Mouse (Mus musculus): ENCODE measurements around the gene Cep295nl. TPM values are rescaled to one million over a fixed set of nuclear protein-coding genes. Genes with fewer than 3 reads are reported as not detected.
"Not testable (repeated sequence)": the region's sequence is repeated elsewhere in the genome, so short reads cannot be mapped to it uniquely, and the experiment has no call there.

Cep295nl gene
- total RNA-seq, 2 experiments from 2014 or later = 1.9 to 2.5 TPM

DNA sequence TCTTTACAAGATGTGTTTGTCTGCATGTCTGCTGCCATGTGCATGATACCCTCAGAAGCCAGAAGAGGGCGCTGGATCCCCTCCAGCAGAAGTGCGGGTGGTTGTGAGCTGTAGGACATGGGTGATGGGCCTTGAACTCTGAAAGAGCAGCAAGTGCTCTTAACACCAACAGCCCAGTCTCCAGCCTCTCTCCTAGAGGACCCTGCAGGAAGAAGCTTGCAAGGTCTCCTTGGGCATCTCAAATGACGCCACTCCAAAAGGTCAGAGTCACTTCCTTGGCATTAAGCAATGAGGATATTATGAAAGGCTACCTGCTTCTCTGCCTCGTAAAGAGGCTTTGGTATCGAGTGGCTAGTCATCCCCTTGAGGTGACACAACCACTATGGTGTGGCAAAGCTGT lies 23.6 kb downstream of the Cep295nl start:
- peak; percentile 67 for DNase-seq

DNA sequence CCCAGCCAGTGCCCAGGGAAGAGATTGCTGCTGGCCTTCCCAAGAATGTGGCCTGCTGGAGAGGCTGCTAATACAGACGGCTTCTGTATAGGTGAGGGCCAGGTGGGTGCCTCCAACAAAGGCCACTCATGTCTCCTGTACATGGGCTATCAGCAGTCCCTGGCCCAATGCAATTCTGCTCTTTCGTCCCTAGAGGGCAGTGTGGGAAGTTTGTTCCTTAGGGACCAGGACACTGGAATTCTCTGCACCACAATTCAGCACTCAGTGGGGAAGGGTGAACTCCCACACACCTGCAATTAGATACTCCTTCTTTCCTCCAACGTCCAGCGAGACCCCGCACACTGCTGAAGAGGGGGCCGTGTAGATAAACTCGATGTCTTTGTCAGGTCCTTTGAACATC lies 25.2 kb downstream of the Cep295nl start:
- peak; percentile 68 for DNase-seq

DNA sequence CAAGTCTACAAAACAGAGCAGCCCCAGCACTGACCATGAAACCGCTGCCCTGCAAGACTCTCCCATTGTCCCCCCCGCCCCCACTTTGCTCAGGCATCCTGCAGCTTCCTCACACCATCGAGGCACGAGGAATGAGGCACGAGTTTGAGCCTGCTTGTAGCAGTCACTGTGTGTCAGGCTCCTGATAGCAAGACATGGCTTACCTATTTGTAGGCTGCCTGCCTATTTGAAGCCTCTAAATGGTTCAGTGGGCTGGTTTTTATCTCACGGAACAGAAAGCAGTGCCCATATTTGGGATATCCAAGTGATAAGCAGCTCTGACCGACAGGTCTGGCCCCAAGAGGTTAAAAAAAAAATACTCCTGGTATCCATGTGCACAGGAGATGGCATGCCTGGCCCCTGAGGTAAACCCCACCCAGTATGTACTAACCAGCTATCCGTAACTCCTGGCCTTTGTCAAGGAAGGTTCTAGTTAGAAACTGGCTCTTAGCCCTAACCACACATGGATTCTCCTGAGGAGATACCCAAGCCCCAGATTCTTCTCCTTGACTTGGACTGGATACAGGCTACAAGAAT lies 26.0 kb downstream of the Cep295nl start:
- no peak for DNase-seq

DNA sequence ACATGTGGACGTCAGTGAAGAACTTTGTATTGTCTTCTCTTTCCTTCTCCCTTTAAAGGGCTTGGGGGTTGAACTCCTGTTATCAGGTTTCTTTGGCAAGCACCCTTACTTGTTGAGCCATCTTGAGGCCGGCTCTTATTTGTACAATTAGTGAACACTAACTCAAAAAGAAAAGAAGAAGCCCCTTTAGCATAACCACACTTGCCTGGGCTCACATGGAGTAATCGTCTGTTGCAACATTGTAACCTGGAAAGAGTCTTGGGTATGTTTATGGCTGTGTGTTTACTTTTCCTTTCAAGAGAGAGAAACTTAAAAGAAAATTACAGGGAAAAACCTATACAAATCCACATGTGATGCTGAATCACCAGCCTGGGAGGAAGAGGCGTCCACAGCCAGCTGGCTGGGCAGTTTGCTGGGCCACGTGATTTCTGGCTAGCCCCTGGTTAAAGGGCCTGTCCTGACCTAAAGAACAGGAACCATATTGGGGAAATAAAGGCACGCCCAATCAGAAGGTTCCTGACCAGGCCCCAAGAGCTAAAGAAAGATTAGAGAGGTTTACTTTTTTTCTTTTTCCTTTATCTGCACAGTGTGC lies 30.1 kb downstream of the Cep295nl start:
- no peak for DNase-seq

DNA sequence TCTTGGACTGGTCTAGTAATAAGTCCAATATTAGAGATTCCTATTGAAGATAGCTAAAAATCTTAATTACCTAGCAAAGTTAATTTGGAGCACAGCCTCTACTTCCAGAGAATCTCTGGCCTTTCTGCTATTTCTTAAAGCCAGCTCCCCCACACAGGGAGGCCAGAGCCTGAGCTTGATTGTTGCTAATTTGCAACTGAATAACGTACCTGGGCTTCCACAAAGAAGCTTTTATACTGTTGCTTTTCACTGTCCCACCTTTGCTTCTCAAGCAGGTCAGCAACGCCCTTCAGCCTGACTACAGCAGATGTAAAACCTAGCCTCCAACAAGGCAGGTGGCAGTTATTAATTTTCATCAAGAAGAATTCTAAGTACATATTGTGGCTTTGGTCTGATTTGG lies 34.3 kb downstream of the Cep295nl start:
- DNase-seq = not testable (repeated sequence)

DNA sequence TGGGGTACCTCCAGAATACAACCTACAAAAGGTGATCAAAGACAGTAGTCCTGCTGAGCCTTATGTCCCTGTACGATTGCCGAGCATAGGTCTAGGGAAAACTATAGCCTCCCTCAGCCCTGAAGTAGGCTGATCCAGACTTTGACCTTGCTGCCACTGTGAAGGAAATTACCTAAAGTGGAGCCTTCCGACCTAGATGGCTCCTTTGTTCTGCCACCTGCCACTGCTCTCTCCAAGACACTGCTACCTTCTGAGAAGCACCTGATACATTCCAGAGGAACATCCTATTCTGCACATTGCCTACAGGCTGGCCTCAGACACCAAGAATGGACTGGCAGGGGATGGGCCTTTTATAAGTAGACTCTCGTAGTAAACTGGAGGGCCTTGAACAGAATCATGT lies 38.3 kb downstream of the Cep295nl start:
- not testable (repeated sequence) for DNase-seq

DNA sequence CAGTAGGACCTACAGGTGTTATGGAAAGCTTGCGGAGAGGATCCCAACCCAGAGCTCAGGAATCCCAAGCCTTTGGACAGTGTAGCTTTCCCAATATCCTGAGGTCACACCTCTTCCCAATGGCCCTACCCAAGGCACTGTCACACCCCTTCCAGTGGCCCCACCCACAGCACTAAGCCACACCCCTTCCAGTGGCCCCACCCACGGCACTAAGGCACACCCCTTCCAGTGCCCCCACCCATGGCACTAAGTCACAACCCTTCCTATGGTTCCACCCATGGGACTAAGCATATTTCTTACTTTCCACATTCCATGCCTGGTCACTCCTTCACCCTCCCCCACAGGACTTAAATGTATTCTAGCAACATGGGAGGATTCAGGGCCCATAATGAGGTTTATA lies 43.5 kb downstream of the Cep295nl start:
- no peak for DNase-seq

DNA sequence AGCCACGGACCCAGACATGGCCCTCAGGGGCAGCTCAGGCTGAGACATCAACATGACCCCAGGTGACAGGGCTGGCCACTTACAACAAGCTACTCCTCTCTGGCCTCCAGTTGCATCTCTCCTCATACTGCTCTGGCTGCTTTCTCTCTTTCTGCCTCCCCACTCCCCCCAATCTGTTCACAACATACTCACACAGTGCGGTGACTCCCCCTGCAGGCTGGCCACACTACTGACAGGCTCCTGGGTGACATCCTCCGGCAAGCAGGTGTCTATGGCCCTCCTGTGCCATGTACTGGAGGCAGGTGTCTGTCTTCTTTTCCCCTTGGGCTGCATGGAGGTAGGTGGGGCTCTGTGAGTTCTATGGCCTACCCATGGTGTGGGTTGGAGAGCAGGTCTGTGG lies 44.3 kb downstream of the Cep295nl start:
- no peak for DNase-seq

DNA sequence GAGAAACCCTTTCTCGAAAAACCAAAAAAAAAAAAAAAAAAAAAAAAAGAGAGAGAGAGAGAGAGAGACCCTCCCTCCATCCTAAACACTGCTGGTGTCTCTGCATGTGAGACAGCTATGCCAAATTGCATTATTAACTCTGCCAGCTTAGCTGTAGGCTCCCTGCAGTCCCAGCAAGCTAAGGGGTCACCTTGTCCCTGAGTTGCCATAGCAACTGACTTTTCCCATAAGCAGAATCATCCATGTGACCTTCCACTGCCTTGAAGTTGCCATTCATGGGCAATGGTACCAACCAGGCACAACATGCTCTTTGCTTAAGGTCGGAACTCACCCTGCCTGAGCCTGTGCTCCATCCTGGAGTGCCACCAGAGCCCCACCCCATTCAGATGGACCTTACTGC lies 47.3 kb downstream of the Cep295nl start:
- no peak for DNase-seq

DNA sequence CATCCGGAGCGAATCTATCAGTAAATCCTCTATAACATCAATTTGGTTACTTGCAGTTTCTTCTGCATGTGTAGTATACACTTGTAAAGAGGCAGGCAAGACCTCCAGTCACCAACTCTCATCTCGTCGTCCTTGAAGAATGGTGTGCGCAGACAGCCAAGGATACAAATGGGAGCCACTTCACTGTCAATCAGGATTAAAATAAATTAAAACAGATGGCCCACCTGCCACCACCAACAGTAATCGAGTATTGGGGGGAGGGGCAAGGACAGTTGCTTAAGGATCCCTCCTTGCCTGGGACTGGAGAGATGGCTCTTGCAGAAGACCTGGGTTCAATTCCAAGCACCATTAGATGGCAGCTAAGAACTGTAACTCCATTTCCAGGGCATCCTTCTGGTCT lies 49.6 kb downstream of the Cep295nl start:
- no peak for DNase-seq

DNA sequence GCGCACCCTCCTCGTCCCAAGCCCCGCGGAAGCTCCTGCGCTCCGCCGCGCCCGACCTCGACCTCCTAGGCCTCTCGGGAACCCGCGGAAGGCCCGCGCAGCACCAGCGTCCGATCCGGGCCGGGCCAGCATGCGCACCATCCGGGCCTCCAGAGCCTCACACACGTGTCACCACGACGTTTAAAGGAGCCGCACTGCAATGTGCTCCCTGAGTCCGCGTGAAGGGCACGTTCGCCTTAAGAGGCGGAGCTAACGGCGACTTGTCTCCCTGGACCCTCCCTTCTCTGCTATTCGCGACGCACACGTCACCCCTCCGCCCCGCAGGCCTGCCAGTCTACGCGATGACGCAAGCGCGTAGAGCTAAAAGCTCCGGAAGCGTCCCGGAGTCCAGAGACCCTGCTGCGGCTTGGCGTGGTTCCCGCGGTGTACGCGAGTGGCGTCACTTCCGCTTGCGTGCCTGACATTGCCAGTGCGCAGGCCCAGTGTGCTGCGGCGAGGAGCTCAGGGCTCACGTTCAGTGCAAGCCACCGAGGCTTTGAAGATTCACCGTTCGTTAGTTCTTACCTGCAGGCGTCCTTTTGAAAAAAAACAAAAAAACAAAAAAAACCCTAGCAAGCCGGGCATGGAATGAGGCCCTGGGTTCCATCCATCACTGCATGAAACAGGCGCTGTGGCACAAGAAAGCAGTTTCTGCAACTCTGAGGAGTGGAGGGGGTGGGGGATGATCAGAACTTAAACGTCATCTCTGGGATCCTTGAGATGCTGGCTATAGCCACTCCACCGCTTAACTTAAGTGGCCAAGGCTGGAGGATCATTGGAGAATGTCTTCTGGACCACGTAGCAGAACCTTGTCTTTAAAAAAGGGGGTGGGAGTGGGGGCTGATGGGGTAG lies 52.1 kb downstream of the Cep295nl start, which contains the start of gene Usp36:
Gene Usp36, minus strand, starts transcription at position 246 of the 891 bp plus-strand sequence.
- DNase-seq = peak; percentile 100

DNA sequence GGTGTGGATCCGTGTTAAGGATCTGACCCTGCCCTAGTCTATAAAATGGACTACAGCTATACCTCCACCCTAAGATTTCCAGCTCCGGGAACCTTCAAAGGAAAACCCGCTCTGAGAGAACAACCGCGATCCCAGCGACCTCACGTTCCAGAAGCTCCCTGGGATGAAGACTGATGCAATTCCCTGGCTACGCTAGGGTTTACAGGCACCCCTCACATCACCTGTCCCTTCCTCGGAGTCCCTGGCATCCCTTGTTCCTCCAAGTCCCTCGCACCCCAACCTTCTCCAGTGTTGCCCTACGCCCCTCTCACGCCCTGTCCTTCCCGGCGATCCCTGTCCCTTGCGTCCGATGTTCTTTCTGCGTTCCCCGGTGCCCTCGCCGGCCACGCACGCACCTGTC lies 52.7 kb downstream of the Cep295nl start:
- no peak for DNase-seq

DNA sequence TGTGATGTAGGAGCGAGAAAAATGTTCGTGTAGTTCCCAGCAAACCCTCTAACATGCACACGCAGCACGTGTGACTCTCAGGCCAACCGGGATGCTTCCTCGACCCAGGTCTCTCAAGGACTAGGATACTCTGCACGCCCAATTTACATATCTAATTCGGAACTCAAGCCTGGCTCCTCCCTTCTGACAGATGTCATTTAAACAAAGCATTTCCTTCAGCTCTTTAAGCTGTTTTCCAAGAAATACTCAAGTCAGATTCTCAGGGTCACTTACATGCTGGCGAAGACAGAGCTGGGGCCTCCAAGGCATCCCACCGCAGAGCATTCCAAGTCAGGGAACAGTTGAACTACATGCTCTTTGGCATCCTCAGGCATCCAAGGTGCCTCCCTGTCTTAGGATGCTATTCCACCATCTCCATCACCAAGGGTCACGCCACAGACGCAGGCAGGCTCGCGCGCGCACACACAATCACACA lies 53.2 kb downstream of the Cep295nl start:
- no peak for DNase-seq

DNA sequence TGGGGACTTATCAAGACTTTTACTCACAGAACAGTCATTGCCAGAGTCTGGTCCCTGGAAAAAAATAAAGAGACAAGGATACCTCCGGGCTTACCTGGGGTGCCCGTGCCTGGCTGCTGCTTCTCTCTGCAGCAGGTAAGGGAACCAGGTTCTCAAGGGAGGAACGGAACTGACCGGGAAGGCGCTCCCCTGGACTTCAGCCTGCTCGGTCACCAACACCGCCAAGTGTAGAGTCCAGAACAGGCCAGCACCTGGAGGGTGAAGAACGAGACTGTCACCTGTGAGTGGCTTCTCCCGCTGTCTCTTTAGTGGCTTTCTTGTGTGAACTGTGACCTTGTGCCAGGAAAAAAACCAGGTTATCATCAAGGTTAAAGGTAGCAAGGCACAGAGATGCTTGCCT lies 54.7 kb downstream of the Cep295nl start:
- no peak for DNase-seq

DNA sequence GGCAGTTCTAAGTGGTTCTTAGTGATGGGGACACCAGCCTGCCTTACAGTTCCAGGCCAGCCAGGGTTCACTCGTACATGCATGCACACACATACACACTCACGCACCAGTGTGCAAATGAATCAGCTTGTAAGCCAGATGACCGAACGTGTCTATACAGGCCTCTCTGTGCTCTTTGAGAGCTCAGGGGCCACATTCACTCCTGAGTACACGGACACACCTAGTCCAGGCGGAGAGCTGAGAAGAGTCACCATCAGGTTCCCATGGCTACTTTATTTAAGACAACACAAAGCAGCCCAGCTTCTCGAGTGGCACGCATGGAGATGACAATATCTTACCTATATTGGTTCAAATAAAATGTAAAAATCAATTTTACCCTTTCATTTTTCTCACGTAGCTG lies 55.9 kb downstream of the Cep295nl start:
- DNase-seq = no peak

DNA sequence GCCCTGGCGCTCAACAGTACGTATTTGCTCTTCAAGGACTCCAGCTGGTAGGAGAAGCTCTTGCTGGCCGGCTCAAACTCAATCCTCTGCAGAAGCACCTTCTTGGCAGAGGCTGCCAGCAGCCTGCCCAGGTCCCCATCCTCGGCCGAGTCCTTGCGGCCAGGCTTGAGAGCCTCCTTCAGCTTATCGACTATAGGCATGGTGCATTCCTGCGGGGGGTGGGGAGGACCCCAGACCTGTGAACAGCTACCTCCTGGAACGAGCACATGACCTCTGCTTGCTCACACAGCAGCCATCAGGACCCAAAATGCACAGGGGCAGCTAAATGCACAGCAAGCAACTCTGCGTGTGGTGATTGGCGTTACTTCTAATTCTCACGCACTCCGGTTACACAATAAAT lies 56.5 kb downstream of the Cep295nl start:
- no peak for DNase-seq

Other genes with a start within 250 kb of the Cep295nl start
- under 1 TPM; 0.05 TPM for gene Dnah17, start 211.9 kb downstream of the Cep295nl start, total RNA-seq (2021)
- gene Cyth1, start 93.9 kb downstream of the Cep295nl start, total RNA-seq (2021) = 10 to 100 TPM; 38.3 to 39.1 TPM
- 10 to 100 TPM; 15.5 to 18.7 TPM for gene Usp36, start 52.3 kb downstream of the Cep295nl start, total RNA-seq (2021)
- gene Timp2, start 13.2 kb upstream of the Cep295nl start, total RNA-seq (2021) = 100 to 1,000 TPM; 206 to 223 TPM
- 10 to 100 TPM; 20.2 to 24.4 TPM for gene Lgals3bp, start 59.6 kb upstream of the Cep295nl start, total RNA-seq (2021)
- gene Cant1, start 76.6 kb upstream of the Cep295nl start, total RNA-seq (2021) = 10 to 100 TPM; 19.6 to 20.2 TPM
- gene C1qtnf1, start 85.7 kb upstream of the Cep295nl start, total RNA-seq (2021) = 10 to 100 TPM; 21.2 to 25.1 TPM
- 1 to 10 TPM; 4.0 to 5.8 TPM for gene Engase, start 134.3 kb upstream of the Cep295nl start, total RNA-seq (2021)